Mouse (Mus musculus): Measurements from ENCODE around the gene Nxf3.

DNA sequence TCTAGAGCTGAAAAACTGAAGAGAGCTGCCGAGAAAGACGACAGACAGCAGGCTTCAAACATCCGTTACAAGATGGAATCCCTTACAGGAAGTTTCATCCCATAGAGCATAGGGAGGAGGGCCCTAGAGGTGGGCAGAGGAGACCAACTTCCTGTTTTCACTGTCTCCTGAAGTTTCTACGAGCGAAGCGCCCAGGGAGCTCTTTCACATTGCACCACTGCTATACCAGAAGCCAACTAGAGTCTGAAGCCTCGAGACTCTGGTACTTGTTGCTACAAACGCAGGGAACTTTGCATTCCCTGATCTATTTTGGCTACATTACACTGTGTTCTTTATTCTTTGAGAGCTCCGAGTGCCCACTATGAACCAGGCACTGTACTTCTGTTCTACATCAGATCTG is at the start of gene Nxf3:
- no peak for TF ChIP-seq USF1 (IDR thresholded peaks at IDR 0.05; ENCODE audit: low read depth)
- no peak for TF ChIP-seq POLR2A (IDR thresholded peaks at IDR 0.05; ENCODE audit: insufficient read length, low read depth)
- TF ChIP-seq REST (IDR thresholded peaks at IDR 0.05; ENCODE audit: insufficient read depth, insufficient read length) = no peak
- TF ChIP-seq MYOD1 (IDR thresholded peaks at IDR 0.05; ENCODE audit: control insufficient read depth in 1 of 3, insufficient read length in 2 of 3, low read depth in 2 of 3) = no peak
- TF ChIP-seq POLR2AphosphoS2 (IDR thresholded peaks at IDR 0.05; ENCODE audit: insufficient read length, low read depth) = no peak
- TF ChIP-seq MAX (IDR thresholded peaks at IDR 0.05; ENCODE audit: low read depth) = no peak
- no peak for TF ChIP-seq MYOG (IDR thresholded peaks at IDR 0.05; ENCODE audit: control insufficient read depth in 1 of 3, insufficient read depth in 1 of 3, insufficient read length in 2 of 3, low read depth in 2 of 3)
- TF ChIP-seq TCF12 (IDR thresholded peaks at IDR 0.05; ENCODE audit: insufficient read depth, poor library complexity, severe bottlenecking) = no peak
- no peak for TF ChIP-seq SRF (IDR thresholded peaks at IDR 0.05; ENCODE audit: control insufficient read depth, insufficient read length, low read depth)
- TF ChIP-seq E2F4 (IDR thresholded peaks at IDR 0.05; ENCODE audit: insufficient read depth) = no peak
